Mouse (Mus musculus) embryo, embryonic 10.5 days (tissue): ENCODE measurements around the gene Asb18.

Experiments
- DNase-seq: peaks from one replicate; pipeline ENCODE4 v3.0.0-alpha.2; 2015; ENCODE audit warnings: low spot score

Asb18 gene

DNA sequence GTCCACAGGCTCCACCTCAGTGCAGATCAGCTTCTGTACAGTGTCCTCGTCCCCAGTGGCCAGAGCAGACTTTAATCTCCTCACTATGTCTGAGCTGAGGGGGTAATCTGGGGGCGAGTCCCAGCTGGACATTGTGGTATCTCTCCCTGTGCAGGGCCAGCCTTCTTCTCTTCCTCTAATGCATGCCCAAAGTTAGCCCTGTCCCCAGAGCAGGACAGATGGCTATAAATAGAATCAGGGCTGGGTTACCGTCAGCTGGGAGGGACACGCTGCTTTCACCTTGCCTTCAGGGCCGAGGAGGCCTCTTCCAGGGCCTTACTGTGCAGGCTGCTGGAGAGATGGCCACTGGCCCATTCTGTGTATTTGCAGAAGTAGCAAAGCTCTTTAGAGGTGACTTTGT lies at the start of gene Asb18:
Gene Asb18, minus strand, starts transcription at position 221 of the 400 bp plus-strand sequence.
- no peak for DNase-seq

DNA sequence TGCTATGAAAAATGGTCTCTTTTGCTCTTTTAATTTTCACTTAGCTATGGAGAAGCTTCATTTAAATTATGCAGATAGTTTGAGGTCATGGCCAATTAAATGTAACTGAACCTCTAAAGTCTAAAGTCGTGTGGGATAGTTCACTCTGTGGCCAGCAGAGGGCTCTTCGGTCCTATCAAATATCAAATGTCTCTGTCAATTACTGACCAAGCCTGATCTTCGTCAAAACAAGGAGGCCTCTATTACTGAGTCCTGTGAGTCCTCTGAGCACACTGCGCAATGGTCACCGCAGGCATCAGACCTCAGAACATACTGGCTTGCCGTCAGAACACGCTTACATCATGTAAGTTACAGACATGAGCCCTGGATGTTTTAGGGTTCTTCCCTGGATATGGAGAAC lies 46.1 kb upstream of the Asb18 start:
- peak; percentile 89 for DNase-seq

GRCm38 (mm10) chr1:90060054-90060453 lies 45.6 kb upstream of the Asb18 start:
- DNase-seq, result no peak

GRCm38 (mm10) chr1:90054991-90055390 lies 40.5 kb upstream of the Asb18 start:
- no peak for DNase-seq

DNA sequence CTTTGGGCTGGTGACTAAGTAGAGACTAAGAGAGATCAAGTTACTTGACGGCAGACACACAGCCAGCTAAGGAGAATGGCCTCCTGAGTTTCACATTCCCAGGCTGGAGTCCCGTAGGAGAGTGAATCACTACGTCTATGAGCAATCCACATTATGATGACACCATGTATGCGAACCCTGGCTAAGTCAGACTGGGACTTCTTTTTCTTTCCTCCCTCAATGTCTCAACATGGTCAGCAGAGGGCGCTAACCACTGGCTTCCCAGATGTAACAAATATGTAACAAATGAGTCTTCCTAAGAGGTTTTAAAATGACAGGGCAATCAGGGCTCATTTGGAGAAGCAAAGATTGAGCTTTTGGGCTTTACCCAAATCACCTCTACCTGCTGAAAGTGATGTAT lies 36.9 kb upstream of the Asb18 start:
- DNase-seq, result peak; percentile 86

DNA sequence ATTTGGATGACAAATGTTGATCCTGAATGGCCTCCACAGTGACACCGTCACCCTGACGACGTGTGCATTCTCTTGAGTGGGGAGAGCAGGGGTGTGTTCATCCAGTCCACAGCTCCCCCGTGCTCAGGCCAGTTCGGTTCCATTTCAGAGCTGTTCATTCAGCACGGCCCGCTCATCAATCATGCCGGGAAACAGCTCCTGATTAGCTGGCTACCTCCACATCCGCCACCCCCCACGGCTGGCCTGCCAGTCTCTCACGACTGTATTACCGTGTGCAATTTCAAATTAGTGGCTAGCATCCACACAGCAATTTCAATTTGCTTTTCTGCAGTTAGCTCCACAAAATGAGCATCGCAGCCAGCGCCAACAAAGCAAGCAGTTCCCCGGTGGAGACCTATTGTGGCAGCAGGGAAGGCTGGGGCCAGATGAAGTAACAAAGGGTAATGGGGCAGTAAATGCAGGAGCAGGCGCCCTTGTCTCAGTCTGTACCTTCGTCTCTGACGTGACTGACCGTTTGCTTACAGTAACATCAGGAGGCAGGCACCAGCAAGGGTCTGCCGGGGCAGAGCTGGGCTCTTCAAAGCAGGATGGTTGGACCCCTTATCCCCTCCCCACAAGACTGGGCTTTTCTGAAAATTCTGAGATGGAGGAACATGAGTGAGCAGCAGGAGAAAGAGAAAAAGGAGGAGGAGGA lies 35.7 kb upstream of the Asb18 start:
- DNase-seq, result peak; percentile 50

- DNase-seq, result no peak
These were observed 13.8 kb upstream of the Asb18 start for GRCm38 (mm10) chr1:90028305-90028704.

DNA sequence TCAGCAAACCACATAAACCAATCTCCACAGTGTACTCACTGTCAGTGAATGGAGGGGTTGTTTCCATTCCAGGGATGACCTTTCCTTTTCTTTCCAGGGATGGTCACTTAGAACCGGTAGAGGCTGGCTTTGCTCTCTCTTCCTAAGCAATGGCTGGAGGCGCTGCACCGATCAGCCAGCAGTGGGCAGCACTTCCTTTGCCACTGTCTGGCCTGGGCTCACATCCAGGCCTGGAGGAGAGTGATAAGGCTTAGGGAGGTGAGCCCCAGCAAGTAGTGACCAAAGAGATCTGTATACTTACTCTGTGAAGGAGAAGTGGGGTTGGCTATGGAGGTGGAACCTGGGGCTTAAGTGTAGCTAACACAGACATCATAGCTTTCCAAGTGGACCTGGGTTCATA lies 12.5 kb upstream of the Asb18 start:
- DNase-seq, result peak; percentile 64

DNA sequence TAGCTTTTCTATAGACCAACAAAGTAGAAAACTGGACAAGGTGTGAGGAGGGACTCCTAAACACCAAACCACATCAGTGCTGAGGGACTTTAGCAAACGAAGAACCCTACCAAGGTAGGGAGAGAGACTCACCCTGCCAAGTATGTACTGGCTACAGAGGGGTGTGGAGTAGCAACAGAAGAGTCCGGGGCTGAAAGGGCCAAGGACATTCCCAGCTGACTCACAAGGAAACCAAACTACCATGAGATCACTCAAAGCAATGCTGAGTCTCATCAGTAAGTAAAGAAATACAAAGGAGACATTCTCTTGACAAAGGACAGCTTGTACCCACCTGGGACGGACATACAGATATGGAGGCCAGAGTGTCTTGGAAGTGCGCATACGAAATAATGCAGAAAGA lies 5.9 kb upstream of the Asb18 start:
- no peak for DNase-seq

DNA sequence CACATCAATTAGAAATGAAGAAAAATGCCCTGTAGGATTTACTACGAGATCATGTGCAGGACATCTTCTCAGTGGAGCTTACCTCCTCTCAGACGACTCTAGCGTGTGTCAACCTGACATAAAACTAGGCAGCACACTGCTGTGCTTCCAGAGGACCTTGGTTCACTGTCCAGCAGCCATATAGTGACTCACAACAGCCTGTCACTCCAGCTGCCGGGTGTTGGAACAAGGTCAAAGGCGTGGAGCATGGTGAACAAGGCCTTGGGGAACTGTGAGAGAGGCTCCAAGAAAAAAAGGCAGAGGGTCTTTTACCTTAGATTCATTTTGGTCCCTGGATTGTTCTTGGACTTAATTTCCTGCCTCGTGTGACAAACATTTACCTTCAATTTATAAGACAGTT lies 3.6 kb upstream of the Asb18 start:
- no peak for DNase-seq

- no peak for DNase-seq
These were observed 1.2 kb downstream of the Asb18 start for GRCm38 (mm10) chr1:90013273-90013672.

GRCm38 (mm10) chr1:90012850-90013249 lies 1.6 kb downstream of the Asb18 start:
- DNase-seq, result peak; percentile 29

GRCm38 (mm10) chr1:90012168-90012567 lies 2.3 kb downstream of the Asb18 start:
- DNase-seq, result no peak

GRCm38 (mm10) chr1:90010077-90010476 lies 4.4 kb downstream of the Asb18 start:
- no peak for DNase-seq

- no peak for DNase-seq
These were observed 5.3 kb downstream of the Asb18 start for GRCm38 (mm10) chr1:90009188-90009587.

DNA sequence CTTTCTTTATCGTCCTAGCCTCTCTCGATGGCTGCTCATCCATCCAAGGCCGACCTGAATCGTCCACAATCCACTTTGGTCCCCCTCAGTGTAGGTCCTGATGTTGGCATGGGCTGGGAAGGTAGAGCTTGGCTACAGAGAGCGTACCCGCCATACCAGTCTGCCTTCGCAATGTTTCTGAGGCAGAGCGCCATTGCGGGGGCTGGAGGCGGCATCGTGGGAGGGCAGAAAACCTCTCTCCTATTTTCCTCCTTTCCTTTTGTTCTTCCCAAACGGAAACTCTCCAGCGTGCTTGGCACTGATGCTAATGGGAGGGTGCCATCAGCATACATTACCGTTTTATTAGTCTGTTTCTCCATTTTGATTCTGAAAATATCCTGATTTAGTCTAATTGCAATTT lies 7.8 kb downstream of the Asb18 start:
- no peak for DNase-seq

DNA sequence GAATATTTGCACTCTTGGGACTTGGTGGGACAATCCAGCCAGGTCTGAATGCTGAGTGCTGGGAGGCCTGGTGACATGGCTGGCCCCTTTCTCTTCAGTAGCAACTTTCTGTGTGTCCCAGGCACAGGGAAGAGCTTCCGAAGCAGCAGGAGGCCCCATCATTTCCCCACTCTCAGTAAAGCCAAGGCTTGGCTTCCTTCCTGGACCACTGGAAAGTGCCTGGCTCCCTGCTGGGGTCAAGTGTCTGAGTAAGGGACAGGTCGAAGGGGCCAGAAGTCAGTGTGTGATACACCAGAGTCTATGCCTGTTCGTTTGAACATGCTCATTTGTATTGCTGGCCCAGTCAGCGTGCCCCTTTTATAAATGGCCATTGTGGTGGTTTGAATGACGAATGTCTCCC lies 13.5 kb downstream of the Asb18 start:
- no peak for DNase-seq

DNA sequence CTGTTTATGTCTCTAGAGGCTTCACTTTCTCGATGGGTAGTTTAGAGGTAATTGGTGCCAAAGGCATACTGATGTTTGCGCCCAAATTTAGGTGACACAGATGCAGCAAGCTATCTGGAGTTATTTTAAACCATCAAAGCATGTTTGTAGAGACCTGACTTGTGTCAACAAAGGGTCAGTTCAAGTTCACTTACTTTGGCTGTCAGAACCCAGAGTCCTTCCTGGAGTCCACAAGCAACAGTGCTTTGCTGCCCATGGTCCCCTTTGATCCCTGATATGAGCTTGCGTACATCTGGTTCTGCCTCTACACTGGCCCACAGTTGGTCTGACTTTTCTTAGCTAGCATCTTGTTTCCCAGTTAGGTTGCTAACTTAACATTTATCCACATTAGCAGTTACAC lies 14.6 kb downstream of the Asb18 start:
- no peak for DNase-seq

DNA sequence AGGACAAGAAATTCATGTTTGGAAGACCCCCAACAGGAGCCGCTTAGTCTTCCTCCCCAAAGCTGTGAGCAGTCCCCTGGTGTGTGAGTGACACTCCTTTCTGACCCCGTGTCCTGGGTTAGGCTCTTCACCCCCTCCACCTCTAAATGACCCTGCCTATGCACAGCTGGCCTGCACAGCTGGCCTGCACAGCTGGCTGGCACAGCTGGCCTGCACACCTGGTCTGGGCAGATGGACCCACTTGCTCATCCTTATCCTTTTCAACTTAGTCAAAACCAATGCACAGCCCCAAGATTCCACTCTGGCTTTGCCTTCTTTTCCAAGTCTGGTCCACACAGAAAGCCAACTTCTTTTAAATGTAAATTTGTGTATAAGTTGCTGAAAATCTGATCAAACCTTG lies 15.8 kb downstream of the Asb18 start:
- DNase-seq, result no peak

- DNase-seq, result peak; percentile 47
These were observed 16.4 kb downstream of the Asb18 start for GRCm38 (mm10) chr1:89998076-89998475.

GRCm38 (mm10) chr1:89992256-89992655 lies 22.2 kb downstream of the Asb18 start:
- peak; percentile 28 for DNase-seq

- no peak for DNase-seq
These were observed 37.2 kb downstream of the Asb18 start for GRCm38 (mm10) chr1:89977261-89977660.

GRCm38 (mm10) chr1:89976411-89976810 lies 38.1 kb downstream of the Asb18 start:
- DNase-seq, result no peak

DNA sequence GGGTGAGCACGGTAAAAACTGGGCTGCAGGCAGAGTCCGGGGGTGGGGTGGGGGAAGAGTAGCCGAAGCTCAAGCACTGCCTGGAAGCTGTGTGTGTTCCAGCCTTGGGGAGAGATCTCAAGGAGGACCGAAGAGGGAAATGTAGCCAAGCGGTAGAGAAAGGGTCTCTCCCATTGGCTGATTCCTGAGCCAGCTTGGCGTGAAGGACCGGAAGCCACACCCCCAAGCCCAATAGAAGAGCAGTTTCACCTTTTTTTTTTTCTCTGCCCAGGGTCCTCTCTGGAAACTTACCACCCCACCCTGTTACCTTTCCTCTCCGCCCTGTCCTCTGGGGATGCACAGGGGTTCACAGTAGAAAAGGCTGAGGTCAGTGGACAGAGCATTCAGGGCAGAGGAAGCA lies 39.9 kb downstream of the Asb18 start:
- DNase-seq, result no peak
